Mouse (Mus musculus): ENCODE measurements around the gene Exoc8.

- no peak for TF ChIP-seq POLR2A (IDR thresholded peaks at IDR 0.05; ENCODE audit: insufficient read depth, low read depth, low read length)
- TF ChIP-seq CTCF (IDR thresholded peaks at IDR 0.05; ENCODE audit: insufficient read depth, low read depth, low read length): no peak
Observed at GRCm38 (mm10) chr8:124878946-124879526, 18.5 kb downstream of the Exoc8 start.
